Mouse (Mus musculus): ENCODE data around the gene Msx2.

GRCm38 (mm10) chr13:53417701-53418100, 55.2 kb downstream of the Msx2 start:
- no peak for TF ChIP-seq CTCF (IDR thresholded peaks at IDR 0.05; ENCODE audit: borderline replicate concordance, control insufficient read depth, extremely low read depth, insufficient read depth, low read length, poor library complexity)
- TF ChIP-seq POLR2A (IDR thresholded peaks at IDR 0.05; ENCODE audit: control insufficient read depth, extremely low read depth, insufficient read depth, low read length, poor library complexity): no peak
